Mouse (Mus musculus): ENCODE data around the gene Atp1a1. TPM values are rescaled to one million over a fixed set of nuclear protein-coding genes. Genes with fewer than 3 reads are reported as not detected.

The Atp1a1 gene
- total RNA-seq (2021): 1,000 to 10,000 TPM in 1 of 2 experiments, 100 to 1,000 TPM in 1; 611 to 1,035 TPM
- polyA plus RNA-seq (2012; rRNA removed): 301 and 380 TPM in 2 replicates
- long read RNA-seq, transcript Atp1a1-201 (23 exons, 3,679 nt): major isoform, 379 of 511 reads
- long read RNA-seq, partial matches to known transcripts: 69 of 511 reads
- long read RNA-seq, other reads (novel, unspliced or antisense): 62 of 511 reads

GRCm38 (mm10) chr3:101604550-101605223 lies at the start of gene Atp1a1:
Gene Atp1a1 (minus strand): TSS chr3:101604684.
- peak; percentile 99 for DNase-seq

GRCm38 (mm10) chr3:101653446-101653845 lies 49.0 kb upstream of the Atp1a1 start:
- no peak for DNase-seq

GRCm38 (mm10) chr3:101652967-101653366 lies 48.5 kb upstream of the Atp1a1 start:
- DNase-seq: peak; percentile 17

GRCm38 (mm10) chr3:101650328-101650727 lies 45.8 kb upstream of the Atp1a1 start:
- DNase-seq: no peak

GRCm38 (mm10) chr3:101649271-101649670 lies 44.8 kb upstream of the Atp1a1 start:
- DNase-seq: no peak

- no peak for DNase-seq
These were observed 43.8 kb upstream of the Atp1a1 start for GRCm38 (mm10) chr3:101648096-101648793.

GRCm38 (mm10) chr3:101646806-101647205 lies 42.3 kb upstream of the Atp1a1 start:
- DNase-seq: no peak

GRCm38 (mm10) chr3:101645569-101646106 lies 41.2 kb upstream of the Atp1a1 start:
- no peak for DNase-seq

GRCm38 (mm10) chr3:101644062-101644802 lies 39.7 kb upstream of the Atp1a1 start:
- DNase-seq: no peak

GRCm38 (mm10) chr3:101643264-101643663 lies 38.8 kb upstream of the Atp1a1 start:
- no peak for DNase-seq

GRCm38 (mm10) chr3:101638223-101638622 lies 33.7 kb upstream of the Atp1a1 start:
- DNase-seq: no peak

- no peak for DNase-seq
These were observed 32.0 kb upstream of the Atp1a1 start for GRCm38 (mm10) chr3:101636510-101636909.

- no peak for DNase-seq
These were observed 31.6 kb upstream of the Atp1a1 start for GRCm38 (mm10) chr3:101636086-101636485.

GRCm38 (mm10) chr3:101634141-101634900 lies 29.8 kb upstream of the Atp1a1 start:
- no peak for DNase-seq

GRCm38 (mm10) chr3:101628255-101628654 lies 23.8 kb upstream of the Atp1a1 start:
- peak; percentile 41 for DNase-seq

GRCm38 (mm10) chr3:101624287-101624686 lies 19.8 kb upstream of the Atp1a1 start:
- no peak for DNase-seq

- DNase-seq: no peak
These were observed 14.5 kb upstream of the Atp1a1 start for GRCm38 (mm10) chr3:101619017-101619416.

- DNase-seq: no peak
These were observed 14.0 kb upstream of the Atp1a1 start for GRCm38 (mm10) chr3:101618505-101618904.

GRCm38 (mm10) chr3:101617451-101617850 lies 13.0 kb upstream of the Atp1a1 start:
- peak; percentile 63 for DNase-seq

- no peak for DNase-seq
These were observed 12.5 kb upstream of the Atp1a1 start for GRCm38 (mm10) chr3:101617007-101617406.

GRCm38 (mm10) chr3:101615856-101616255 lies 11.4 kb upstream of the Atp1a1 start:
- DNase-seq: no peak
